Mouse (Mus musculus) large intestine, adult 2 months (tissue): ENCODE data around the gene Zmpste24. TPM values are rescaled to one million over a fixed set of nuclear protein-coding genes. Genes with fewer than 3 reads are reported as not detected.

Source experiments
- polyA plus RNA-seq: library from polyadenylated mRNA; depleted of rRNA; stranded (reverse); fragments of >200 nt; gene quantifications from 2 replicates; pipeline ENCODE4 v1.2.3, GENCODE M21; 2012; rRNA removed

Zmpste24 gene
- polyA plus RNA-seq, 1 experiment, result 14.3 TPM

Other genes starting within 250 kb of the Zmpste24 start
- gene Rims3, start 243.4 kb downstream of the Zmpste24 start, polyA plus RNA-seq, result 0.45 and 0.53 TPM in 2 replicates
- 7.0 and 8.4 TPM in 2 replicates for gene Exo5, start 173.2 kb downstream of the Zmpste24 start, polyA plus RNA-seq
- gene Zfp69, start 146.5 kb downstream of the Zmpste24 start, polyA plus RNA-seq, result 0.89 and 1.6 TPM in 2 replicates
- gene Smap2, start 81.0 kb downstream of the Zmpste24 start, polyA plus RNA-seq, result 27.3 and 29.1 TPM in 2 replicates
- 0.16 and 0.18 TPM in 2 replicates for gene Col9a2, start 58.9 kb downstream of the Zmpste24 start, polyA plus RNA-seq
- gene Tmco2, start 11.0 kb upstream of the Zmpste24 start, polyA plus RNA-seq, result not detected in 2 replicates
- 1.6 and 3.0 TPM in 2 replicates for gene Rlf, start 116.8 kb upstream of the Zmpste24 start, polyA plus RNA-seq
- not detected in 2 replicates for gene Gm12888, start 226.7 kb upstream of the Zmpste24 start, polyA plus RNA-seq